Mouse (Mus musculus) right cerebral cortex, adult 18-20 months (tissue): ENCODE data around the gene Adgre5.
A peak's percentile ranks its signal among the peaks of the same experiment; 100 is the strongest.

Experiments
- DNase-seq: peaks from one replicate; pipeline ENCODE4 v3.0.0; 2022; ENCODE audit warnings: mixed read lengths

Adgre5 gene

GRCm38 (mm10) chr8:83740976-83741741, at the start of gene Adgre5:
TSS of gene Adgre5 (minus strand) at chr8:83741326.
- no peak for DNase-seq

- DNase-seq, result no peak
Observed at GRCm38 (mm10) chr8:83789826-83790225, 48.7 kb upstream of the Adgre5 start.

GRCm38 (mm10) chr8:83785046-83785445, 43.9 kb upstream of the Adgre5 start:
- no peak for DNase-seq

GRCm38 (mm10) chr8:83782832-83783558, 41.9 kb upstream of the Adgre5 start:
- DNase-seq, result peak; percentile 89

- no peak for DNase-seq
Observed at GRCm38 (mm10) chr8:83779610-83780009, 38.5 kb upstream of the Adgre5 start.

- no peak for DNase-seq
Observed at GRCm38 (mm10) chr8:83778051-83778450, 36.9 kb upstream of the Adgre5 start.

GRCm38 (mm10) chr8:83776632-83777031, 35.5 kb upstream of the Adgre5 start:
- no peak for DNase-seq

- DNase-seq, result no peak
Observed at GRCm38 (mm10) chr8:83774221-83774620, 33.1 kb upstream of the Adgre5 start.

- no peak for DNase-seq
Observed at GRCm38 (mm10) chr8:83773452-83773846, 32.3 kb upstream of the Adgre5 start.

GRCm38 (mm10) chr8:83772701-83773451, 31.8 kb upstream of the Adgre5 start:
- peak; percentile 26 for DNase-seq

GRCm38 (mm10) chr8:83771791-83772190, 30.7 kb upstream of the Adgre5 start:
- no peak for DNase-seq

- no peak for DNase-seq
Observed at GRCm38 (mm10) chr8:83770669-83771068, 29.5 kb upstream of the Adgre5 start.

GRCm38 (mm10) chr8:83769720-83770119, 28.6 kb upstream of the Adgre5 start:
- no peak for DNase-seq

- DNase-seq, result no peak
Observed at GRCm38 (mm10) chr8:83768526-83768925, 27.4 kb upstream of the Adgre5 start.

GRCm38 (mm10) chr8:83767442-83767841, 26.3 kb upstream of the Adgre5 start:
- no peak for DNase-seq

GRCm38 (mm10) chr8:83765663-83766062, 24.5 kb upstream of the Adgre5 start:
- DNase-seq, result no peak

GRCm38 (mm10) chr8:83764717-83765116, 23.6 kb upstream of the Adgre5 start:
- DNase-seq, result no peak

GRCm38 (mm10) chr8:83764116-83764515, 23.0 kb upstream of the Adgre5 start:
- no peak for DNase-seq

- DNase-seq, result no peak
Observed at GRCm38 (mm10) chr8:83759231-83759759, 18.2 kb upstream of the Adgre5 start.

GRCm38 (mm10) chr8:83758298-83758697, 17.2 kb upstream of the Adgre5 start:
- DNase-seq, result no peak

GRCm38 (mm10) chr8:83757084-83757607, 16.0 kb upstream of the Adgre5 start:
- DNase-seq, result no peak

GRCm38 (mm10) chr8:83756273-83756672, 15.1 kb upstream of the Adgre5 start:
- no peak for DNase-seq

GRCm38 (mm10) chr8:83754149-83754548, 13.0 kb upstream of the Adgre5 start:
- DNase-seq, result no peak
